Mouse (Mus musculus) neural tube, embryonic 13.5 days (tissue): ENCODE results near the gene Gdf7. TPM values are rescaled to one million over a fixed set of nuclear protein-coding genes. Genes with fewer than 3 reads are reported as not detected.

Source experiments
- ATAC-seq: fragments of 200-750 bp; cut with Nextera tagmentation; 2 replicates; pipeline ENCODE4 v1.8.0; 2017; ENCODE audit warnings: low read depth, mild to moderate bottlenecking, moderate TSS enrichment, moderate library complexity
- H3K27ac ChIP-seq: fragments of 300-500 bp; sonication (generic); replicated peaks from 2 replicates; pipeline ENCODE4 v1.5.1; 2015; ENCODE audit warnings: moderate library complexity, mild to moderate bottlenecking, inconsistent platforms
- H3K27me3 ChIP-seq: fragments of 300-500 bp; sonication (generic); 2 replicates; pipeline ENCODE4 v1.6.1; 2015; ENCODE audit warnings: mild to moderate bottlenecking, inconsistent platforms
- H3K36me3 ChIP-seq: fragments of 300-500 bp; sonication (generic); 2 replicates; pipeline ENCODE4 v1.6.1; 2015; ENCODE audit warnings: mild to moderate bottlenecking, inconsistent platforms
- H3K4me1 ChIP-seq: fragments of 300-500 bp; sonication (generic); replicated peaks from 2 replicates; pipeline ENCODE4 v1.6.1; 2015; ENCODE audit warnings: inconsistent platforms
- H3K4me2 ChIP-seq: fragments of 300-500 bp; sonication (generic); 2 replicates; pipeline ENCODE4 v1.6.1; 2015; ENCODE audit warnings: inconsistent platforms, mild to moderate bottlenecking, moderate library complexity
- H3K4me3 ChIP-seq: fragments of 300-500 bp; sonication (generic); 2 replicates; pipeline ENCODE4 v1.5.1; 2015; ENCODE audit warnings: mild to moderate bottlenecking, inconsistent platforms
- H3K9ac ChIP-seq: fragments of 300-500 bp; sonication (generic); 2 replicates; pipeline ENCODE4 v1.6.1; 2015; ENCODE audit warnings: moderate library complexity, mild to moderate bottlenecking, inconsistent platforms
- H3K9me3 ChIP-seq: fragments of 300-500 bp; sonication (generic); 2 replicates; pipeline ENCODE4 v1.6.1; 2016; ENCODE audit warnings: inconsistent platforms
- whole genome bisulfite sequencing: fragments of 180-500 bp; shearing (Covaris S2); methylation state at CpG from one replicate; pipeline ENCODE4 v1.1.7; 2015; 5-methylcytosine and 5-hydroxymethylcytosine counted together
- polyA plus RNA-seq: library from polyadenylated mRNA; unstranded; fragments of >200 nt; fragmentation: Nextera tagmentation; extraction: Ambion mirVana; gene quantifications from 2 replicates; pipeline ENCODE4 v1.2.1, GENCODE M21; 2015

The Gdf7 gene
- polyA plus RNA-seq, 1 experiment from 2014 or later: 0.49 TPM

DNA sequence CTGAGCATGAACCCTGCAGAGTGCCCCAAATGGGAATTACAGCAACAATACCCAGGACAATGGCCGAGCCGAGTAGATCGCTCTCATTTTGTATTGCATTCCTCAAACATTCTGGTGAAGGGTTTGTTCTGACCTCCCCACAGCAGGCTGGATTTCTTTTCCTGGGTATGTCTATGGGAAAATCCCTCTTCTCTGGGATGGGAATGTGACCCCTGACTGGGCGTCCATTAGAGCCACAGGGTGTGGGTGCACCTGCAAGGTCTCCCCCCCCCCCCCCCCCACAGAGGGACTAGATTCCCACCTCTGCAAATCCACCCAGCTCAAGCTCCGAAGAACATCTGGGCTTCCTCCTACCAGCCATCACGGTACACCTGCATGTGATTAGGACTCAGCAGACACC, 12.7 kb downstream of the Gdf7 start:
- no peak for ATAC-seq
- H3K36me3 ChIP-seq: peaks cover 10% of the 10 kb centered on the region
- H3K4me1 ChIP-seq: peaks cover 18% of the 10 kb centered on the region
- no peaks in the 10 kb centered on the region for H3K9me3 ChIP-seq
- peaks cover 8% of the 10 kb centered on the region for H3K27me3 ChIP-seq
- 80% methylated on average over 6 of the region's 6 CpGs for WGBS
- no peak overlapping the region for H3K4me3 ChIP-seq
- H3K27ac ChIP-seq: no peak overlapping the region
- no peak overlapping the region for H3K9ac ChIP-seq
- no peak overlapping the region for H3K4me2 ChIP-seq

DNA sequence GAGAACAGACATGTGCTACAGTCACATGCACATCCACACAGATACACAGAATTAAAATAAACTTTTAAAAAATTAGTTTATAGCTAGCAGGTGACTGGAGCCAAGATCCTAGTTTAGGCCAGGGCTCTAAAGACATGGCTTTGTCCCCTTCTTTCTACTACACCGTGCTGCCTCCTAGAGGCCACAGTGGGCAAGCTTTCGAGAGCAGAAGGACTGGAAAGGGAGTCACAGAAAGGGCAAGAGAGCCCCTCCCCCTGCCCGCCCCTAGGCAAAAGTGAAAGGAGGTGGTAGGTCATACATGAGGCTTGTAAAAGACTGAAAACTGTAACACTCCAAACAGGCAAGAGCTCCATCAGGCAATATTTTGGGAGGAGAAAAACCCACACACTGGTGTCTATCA, 13.8 kb downstream of the Gdf7 start:
- Histone ChIP-seq H3K27me3 (0 out of 2 replicates have a peak, but pooled peaks cover under 1% of the 10 kb centered on the region), H3K9me3 (no peaks in the 10 kb centered on the region), H3K4me1 (peaks cover 18% of the 10 kb centered on the region), H3K27ac (no peak overlapping the region), H3K36me3 (peaks cover 16% of the 10 kb centered on the region), H3K4me3 (no peak overlapping the region), H3K4me2 (no peak overlapping the region), H3K9ac (no peak overlapping the region)
- WGBS: 65% methylated on average over 3 of the region's 3 CpGs
- no peak for ATAC-seq

DNA sequence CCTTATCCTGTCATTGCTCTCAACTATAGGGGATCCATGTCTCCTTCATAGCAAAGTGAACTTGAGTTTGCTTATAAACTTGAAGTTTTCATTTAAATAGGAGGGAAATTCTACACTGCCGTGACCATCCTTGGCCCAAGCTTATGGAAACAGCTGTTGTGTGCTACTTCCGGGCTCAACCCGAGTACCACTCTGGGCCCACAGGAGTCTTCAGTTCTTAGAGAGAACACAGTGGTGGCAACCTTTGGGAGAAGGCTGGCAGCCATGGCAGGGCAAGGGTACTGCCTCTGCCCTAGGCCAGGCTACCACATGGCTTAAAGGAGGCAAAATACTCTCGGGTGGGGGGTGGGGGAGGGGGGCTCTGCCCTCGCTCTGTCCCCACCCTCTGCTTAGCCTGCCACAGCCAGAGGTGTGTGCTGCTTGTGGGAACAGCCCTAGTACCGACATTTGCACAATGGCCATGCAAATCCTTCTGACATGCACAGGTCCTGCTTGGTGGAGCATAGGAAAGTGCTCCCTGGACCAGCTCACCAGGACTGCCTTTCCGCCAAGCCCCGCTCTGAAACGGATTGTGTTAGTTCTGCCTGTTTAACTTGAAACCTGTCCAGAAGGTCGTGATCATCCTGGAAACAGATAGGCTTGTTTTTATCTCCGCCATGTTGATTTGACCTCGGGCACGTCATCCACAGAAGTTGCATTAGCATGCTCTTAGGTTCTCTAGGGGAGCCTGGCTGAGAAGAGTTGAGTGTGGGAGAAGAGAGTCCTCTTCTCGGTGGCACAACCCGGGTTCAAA, 20.3 kb downstream of the Gdf7 start:
- no peaks in the 10 kb centered on the region for H3K27me3 ChIP-seq
- no peaks in the 10 kb centered on the region for H3K9me3 ChIP-seq
- H3K4me2 ChIP-seq: no peak overlapping the region
- H3K9ac ChIP-seq: no peak overlapping the region
- peaks cover 21% of the 10 kb centered on the region for H3K36me3 ChIP-seq
- 85% methylated on average over 15 of the region's 15 CpGs for WGBS
- no peaks in the 10 kb centered on the region for H3K4me1 ChIP-seq
- no peak for ATAC-seq
- H3K4me3 ChIP-seq: no peak overlapping the region
- H3K27ac ChIP-seq: no peak overlapping the region

DNA sequence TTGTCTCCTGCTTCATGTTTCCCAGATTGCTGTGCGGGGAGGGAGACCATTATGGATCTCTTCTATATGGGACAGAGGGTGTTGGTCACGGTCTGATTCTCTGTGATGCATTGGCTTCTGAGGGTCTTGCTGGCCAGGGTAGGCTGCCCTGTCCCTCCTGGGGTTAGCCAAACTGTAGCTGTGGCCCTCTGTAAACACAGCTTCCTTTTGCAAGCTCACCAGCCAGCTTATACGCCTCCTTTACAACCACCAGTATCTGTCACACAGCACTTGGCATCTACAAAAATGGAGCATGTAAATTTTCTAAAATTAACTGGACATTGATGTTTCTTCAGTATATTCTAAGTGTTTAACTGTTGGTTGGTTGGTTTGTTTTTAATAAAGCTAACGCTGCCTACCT, 26.3 kb downstream of the Gdf7 start:
- WGBS: 83% methylated on average over 4 of the region's 4 CpGs
- no peak overlapping the region for H3K4me2 ChIP-seq
- no peaks in the 10 kb centered on the region for H3K4me1 ChIP-seq
- no peak overlapping the region for H3K4me3 ChIP-seq
- H3K9me3 ChIP-seq: no peaks in the 10 kb centered on the region
- no peak overlapping the region for H3K9ac ChIP-seq
- peaks cover 5% of the 10 kb centered on the region; the same call in 1 of the 2 replicates for H3K36me3 ChIP-seq
- no peaks in the 10 kb centered on the region for H3K27me3 ChIP-seq
- ATAC-seq: no peak
- no peak overlapping the region for H3K27ac ChIP-seq

DNA sequence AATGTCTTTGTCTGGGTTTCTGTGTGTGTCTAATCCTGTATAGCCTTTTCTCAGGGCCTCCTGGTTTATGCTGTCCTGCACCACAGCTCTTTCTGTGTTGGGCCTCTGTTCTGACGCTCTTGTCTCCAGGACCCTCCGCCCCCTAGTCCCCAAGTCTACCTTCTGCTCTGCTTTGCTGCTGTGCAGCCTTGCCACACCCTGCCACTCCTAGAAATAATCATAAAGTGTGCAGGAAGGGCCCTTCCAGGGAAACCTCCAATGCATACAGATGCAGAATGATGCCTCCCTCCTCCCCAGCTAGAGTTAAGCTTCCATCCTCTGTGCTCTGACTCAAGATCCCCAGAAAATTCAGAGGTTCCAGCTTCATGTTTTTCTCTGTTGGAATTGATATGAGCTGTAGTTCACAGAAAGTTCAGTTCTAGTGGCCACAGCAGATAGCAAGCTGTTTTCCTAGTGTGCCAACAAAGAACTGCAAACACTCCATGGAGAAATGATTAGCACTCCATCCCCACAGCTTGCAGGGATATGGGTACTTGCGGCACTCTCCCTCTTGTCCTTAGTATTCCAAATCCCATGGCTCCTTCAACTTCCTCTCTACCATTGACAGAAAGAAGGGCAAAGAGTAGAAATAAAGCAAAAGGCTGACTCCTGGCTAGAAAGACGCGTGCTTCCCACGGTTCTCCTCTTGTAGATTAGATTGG, 28.1 kb downstream of the Gdf7 start:
- 96% methylated on average over 6 of the region's 6 CpGs for WGBS
- H3K36me3 ChIP-seq: peaks cover 8% of the 10 kb centered on the region; the same call in 1 of the 2 replicates

DNA sequence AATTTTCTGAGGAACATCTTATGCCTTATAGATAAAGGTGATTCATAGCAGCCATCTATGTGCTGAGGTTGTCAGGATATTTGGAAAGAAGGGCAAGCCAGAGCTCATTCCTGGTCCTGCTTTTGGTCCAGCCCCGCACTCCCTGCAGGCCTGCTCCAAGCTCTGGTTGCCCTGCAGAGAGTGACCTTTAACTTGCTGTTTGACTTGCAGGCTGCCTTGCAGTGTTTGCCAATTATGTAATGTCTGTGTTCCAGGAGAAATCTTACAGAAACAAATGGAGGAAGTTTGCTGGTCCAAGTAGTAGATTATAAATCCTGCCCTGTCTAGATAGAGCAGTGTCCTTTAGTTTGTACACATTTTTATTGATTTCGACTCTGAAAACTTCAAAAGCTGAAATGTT, 30.3 kb downstream of the Gdf7 start:
- Histone ChIP-seq H3K9ac (no peak overlapping the region), H3K9me3 (no peaks in the 10 kb centered on the region), H3K27ac (no peak overlapping the region), H3K4me1 (no peaks in the 10 kb centered on the region), H3K4me3 (no peak overlapping the region), H3K27me3 (no peaks in the 10 kb centered on the region), H3K36me3 (peaks cover 6% of the 10 kb centered on the region; the same call in 1 of the 2 replicates), H3K4me2 (no peak overlapping the region)
- ATAC-seq: no peak
- WGBS: 93% methylated on average over 2 of the region's 2 CpGs

More for the DNA sequence above, 28.1 kb downstream of the Gdf7 start:
- H3K4me2 ChIP-seq: no peak overlapping the region
- H3K27me3 ChIP-seq: no peaks in the 10 kb centered on the region
- no peaks in the 10 kb centered on the region for H3K9me3 ChIP-seq
- no peak for ATAC-seq
- H3K4me1 ChIP-seq: no peaks in the 10 kb centered on the region
- H3K4me3 ChIP-seq: no peak overlapping the region
- H3K27ac ChIP-seq: no peak overlapping the region
- no peak overlapping the region for H3K9ac ChIP-seq

DNA sequence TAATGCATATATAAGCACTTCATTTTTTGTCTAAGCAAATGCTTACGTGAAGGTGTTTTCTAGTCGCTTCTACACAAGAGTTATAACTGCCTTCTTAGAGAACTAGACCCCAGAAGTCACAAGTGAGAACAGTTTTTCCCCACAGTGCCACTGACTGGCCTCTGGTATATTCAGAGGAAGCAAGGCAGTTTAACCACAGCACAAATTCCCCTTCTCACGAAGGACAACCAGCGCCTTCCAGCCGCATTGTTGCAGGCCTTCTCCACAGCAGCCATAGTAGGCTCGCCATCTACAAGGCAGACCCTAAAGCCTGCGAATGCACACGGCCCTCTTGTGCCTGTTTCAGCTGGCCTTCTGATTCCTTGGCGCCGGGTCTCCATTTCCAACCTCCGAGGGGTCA, 32.1 kb downstream of the Gdf7 start:
- ATAC-seq: no peak
- no peaks in the 10 kb centered on the region for H3K4me1 ChIP-seq
- H3K4me2 ChIP-seq: no peak overlapping the region
- peaks cover 6% of the 10 kb centered on the region; the same call in 1 of the 2 replicates for H3K36me3 ChIP-seq
- no peaks in the 10 kb centered on the region for H3K9me3 ChIP-seq
- H3K27me3 ChIP-seq: no peaks in the 10 kb centered on the region
- no peak overlapping the region for H3K27ac ChIP-seq
- no peak overlapping the region for H3K9ac ChIP-seq
- WGBS: 95% methylated on average over 11 of the region's 11 CpGs
- H3K4me3 ChIP-seq: no peak overlapping the region

DNA sequence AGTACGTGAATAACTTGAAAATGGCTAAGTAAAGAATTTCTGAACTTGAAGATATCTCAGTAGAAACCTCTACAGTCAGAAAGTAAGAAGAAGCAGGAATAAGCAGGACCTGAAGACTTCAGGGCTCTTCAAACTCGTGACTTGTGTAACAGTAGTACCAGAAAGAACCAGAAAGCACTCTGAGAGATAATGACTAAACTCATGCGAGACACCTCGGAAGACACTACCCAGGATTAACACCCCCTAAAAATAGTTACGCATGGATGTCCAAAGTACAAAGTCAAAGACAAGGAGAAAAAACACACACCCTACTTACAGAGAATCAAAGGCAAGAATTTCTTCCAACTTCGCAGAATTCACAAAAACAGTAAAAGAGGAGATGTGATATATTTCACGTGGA, 35.4 kb downstream of the Gdf7 start:
- Histone ChIP-seq H3K4me1 (peaks cover 4% of the 10 kb centered on the region; the same call in 1 of the 2 replicates), H3K36me3 (peaks cover 6% of the 10 kb centered on the region; the same call in 1 of the 2 replicates), H3K9me3 (no peaks in the 10 kb centered on the region), H3K27me3 (no peaks in the 10 kb centered on the region), H3K9ac (no peak overlapping the region), H3K4me3 (no peak overlapping the region), H3K27ac (no peak overlapping the region), H3K4me2 (no peak overlapping the region)
- WGBS: 91% methylated on average over 7 of the region's 7 CpGs
- no peak for ATAC-seq

DNA sequence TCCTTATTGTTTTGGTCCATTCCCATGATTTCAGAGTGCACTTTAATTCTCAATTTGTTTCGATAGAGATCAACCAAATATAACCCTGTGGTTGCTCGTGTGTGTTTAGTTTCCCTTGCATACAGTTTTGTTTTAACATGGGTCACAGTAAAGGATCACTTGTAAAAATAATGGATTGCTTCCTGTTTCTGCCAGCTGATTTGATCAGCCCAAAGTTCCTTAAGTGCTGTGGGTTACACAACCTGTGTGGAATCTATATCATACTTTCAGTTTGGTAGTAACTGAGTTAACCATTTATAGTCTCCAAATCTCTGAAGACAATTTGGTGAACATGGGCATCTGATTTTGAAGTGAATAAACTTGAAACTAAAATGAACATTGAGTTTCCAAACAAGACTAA, 41.5 kb downstream of the Gdf7 start:
- Histone ChIP-seq H3K4me1 (peaks cover 4% of the 10 kb centered on the region; the same call in 1 of the 2 replicates), H3K27ac (no peak overlapping the region), H3K9me3 (no peaks in the 10 kb centered on the region), H3K36me3 (no peaks in the 10 kb centered on the region), H3K4me3 (no peak overlapping the region), H3K4me2 (no peak overlapping the region), H3K27me3 (no peaks in the 10 kb centered on the region), H3K9ac (no peak overlapping the region)
- no peak for ATAC-seq
- WGBS: 85% methylated on average over 2 of the region's 2 CpGs

Other genes with a start within 250 kb of the Gdf7 start
- 60.5 and 69.1 TPM in 2 replicates for gene Ldah, start 93.8 kb downstream of the Gdf7 start, polyA plus RNA-seq
- gene Hs1bp3, start 11.5 kb upstream of the Gdf7 start, polyA plus RNA-seq: 10.6 and 11.3 TPM in 2 replicates
- gene Rhob, start 198.1 kb upstream of the Gdf7 start, polyA plus RNA-seq: 80.6 and 81.1 TPM in 2 replicates